Mouse (Mus musculus): ENCODE measurements at regions not wholly inside any gene's neighbourhood (a gene's known extent, or its start where the extent isn't known, plus 50 kb on each side); places are given as distances from the start of the nearest gene placed in this dataset.

- no peak for TF ChIP-seq POLR2A (IDR thresholded peaks at IDR 0.05; ENCODE audit: borderline replicate concordance, insufficient read depth, low read length)
- no peak for TF ChIP-seq CTCF (IDR thresholded peaks at IDR 0.05; ENCODE audit: borderline replicate concordance, insufficient read depth, low read depth, low read length)
These were observed 155.8 kb upstream of the Rnd3 start for GRCm38 (mm10) chr2:51304694-51305093.
